Mouse (Mus musculus): ENCODE measurements at regions not wholly inside any gene's neighbourhood (a gene's known extent, or its start where the extent isn't known, plus 50 kb on each side); places are given as distances from the start of the nearest gene placed in this dataset.

DNA sequence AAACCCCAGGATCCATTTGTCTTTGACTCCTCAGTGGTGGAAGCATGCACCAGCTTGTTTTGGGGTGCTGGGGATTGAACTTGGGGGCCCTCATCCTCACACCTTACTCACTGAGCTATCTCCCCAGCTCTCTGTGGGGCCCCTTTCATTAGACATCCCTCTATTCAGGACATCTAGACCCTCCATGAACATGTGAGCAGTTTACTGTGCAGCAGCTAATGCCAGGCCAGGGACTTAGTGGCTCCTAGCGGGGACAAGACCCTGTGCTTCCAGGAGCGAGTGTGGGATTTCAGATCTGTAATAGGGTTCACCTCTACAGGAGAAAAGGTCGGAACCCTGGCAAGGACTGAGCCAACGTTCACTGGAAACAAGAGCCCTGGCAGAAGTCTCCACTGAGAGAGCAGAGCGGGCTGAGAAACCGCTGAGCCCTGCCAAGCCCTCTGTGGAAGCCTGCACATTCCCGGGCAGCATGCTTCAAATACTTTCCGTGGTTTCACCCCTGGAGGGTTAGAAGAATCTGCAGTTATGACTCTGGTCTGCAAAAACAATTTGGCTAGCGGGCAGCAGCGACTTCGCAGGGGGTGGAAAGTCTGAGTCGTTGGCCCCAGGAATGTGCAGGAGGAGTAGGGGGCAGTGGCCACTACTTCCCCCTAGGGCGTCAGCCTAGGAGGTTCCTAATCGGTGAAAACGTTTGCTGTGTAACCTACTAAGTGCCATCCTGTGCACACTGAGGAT is 125.6 kb downstream of the Smad6 start:
- DNase-seq (ENCODE audit: low read depth), result peak; percentile 94

DNA sequence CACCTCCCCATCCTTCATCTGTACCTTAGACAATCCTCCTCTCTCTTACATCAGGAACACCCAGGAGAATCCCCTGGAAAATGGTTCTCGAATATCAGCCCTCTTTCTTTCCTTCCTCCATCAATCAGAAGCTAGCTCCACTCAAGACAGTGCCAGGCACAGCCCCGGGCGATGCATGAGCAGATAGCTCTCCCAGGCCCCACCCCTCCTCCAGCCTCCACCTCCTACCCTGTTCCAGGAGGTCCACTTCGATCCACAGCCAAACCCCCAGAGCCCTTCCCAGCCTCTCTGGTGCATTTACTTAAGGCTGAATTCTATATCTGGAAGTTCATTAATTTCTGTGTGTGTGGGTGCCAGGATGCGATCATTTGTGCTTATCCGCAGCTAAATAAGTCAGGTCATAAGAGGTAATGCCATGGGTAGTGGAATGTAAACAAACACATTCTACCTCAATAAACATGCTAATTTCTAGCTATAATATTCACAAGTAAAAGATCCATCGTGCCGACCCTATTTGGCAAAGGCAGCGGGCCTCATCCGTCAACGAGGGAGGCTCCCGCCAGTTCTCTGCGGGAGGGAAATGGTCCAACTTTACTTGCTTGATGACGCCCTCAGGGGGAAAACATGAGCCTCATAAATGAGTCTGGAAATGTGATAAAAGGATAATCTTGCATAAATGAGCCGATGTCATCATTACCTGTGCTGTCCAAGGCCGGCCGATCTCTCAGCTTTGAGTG is 129.5 kb downstream of the Smad6 start:
- peak; percentile 32 for DNase-seq (ENCODE audit: low read depth)

DNA sequence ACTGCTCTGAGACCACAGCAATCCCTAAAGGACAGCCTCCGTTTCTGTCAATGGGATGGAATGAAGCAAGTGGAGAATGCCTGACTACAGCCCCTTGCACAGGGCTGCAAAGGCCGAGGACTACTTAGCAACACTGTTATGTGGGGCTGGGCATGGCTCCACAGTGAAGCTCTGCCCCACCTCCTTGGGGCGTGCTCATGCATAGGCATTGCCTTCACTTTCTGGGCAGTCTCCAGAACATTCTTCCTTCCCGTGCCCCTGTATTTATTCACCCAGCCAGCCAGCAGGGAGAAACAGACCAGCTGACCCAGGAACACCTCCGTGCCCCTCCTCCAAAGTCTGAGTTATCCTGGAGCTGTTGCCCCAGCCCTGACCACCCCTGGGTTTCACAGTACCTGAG is 131.1 kb downstream of the Smad6 start:
- peak; percentile 78 for DNase-seq (ENCODE audit: low read depth)

DNA sequence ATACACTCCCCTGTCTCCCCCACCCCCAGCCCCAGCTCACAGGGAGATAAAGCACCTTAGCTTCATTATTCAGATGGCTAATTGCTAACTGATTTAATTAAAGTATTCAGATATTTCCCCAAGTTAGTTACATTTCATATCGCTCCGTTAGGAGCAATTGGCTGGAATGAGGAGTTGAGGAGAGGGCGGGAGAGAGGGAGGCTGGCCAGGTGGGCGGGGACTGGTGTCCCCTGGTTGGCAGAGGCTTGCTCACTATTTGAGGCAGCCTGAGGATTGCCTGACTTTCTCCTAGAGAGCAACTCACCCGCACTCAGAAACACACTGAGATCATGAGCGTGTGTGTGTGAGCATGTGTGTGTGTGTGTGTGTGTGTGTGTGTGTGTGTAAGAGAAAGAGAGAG is 131.8 kb upstream of the Smad3 start:
- DNase-seq (ENCODE audit: low read depth), result no peak

DNA sequence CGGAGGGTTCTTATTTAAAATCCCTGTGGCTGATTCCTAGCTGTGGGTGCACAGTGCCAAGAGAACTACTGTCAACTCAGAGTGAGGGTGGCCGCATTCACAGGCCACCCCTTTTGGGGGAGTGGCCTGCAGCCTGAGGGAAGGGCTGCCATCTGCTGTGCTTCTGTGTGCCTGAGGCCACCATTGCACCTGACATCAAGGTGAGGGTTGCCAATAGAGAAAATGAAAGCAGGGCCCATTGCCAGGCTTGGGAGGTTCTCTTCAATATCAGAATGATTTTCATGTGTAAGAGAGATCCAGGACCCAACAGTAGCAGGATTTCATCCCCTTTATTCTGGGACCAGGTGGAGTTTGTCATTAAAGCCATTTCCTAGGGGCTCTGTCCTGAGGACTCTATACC is 127.2 kb upstream of the Smad3 start:
- DNase-seq (ENCODE audit: low read depth), result no peak

DNA sequence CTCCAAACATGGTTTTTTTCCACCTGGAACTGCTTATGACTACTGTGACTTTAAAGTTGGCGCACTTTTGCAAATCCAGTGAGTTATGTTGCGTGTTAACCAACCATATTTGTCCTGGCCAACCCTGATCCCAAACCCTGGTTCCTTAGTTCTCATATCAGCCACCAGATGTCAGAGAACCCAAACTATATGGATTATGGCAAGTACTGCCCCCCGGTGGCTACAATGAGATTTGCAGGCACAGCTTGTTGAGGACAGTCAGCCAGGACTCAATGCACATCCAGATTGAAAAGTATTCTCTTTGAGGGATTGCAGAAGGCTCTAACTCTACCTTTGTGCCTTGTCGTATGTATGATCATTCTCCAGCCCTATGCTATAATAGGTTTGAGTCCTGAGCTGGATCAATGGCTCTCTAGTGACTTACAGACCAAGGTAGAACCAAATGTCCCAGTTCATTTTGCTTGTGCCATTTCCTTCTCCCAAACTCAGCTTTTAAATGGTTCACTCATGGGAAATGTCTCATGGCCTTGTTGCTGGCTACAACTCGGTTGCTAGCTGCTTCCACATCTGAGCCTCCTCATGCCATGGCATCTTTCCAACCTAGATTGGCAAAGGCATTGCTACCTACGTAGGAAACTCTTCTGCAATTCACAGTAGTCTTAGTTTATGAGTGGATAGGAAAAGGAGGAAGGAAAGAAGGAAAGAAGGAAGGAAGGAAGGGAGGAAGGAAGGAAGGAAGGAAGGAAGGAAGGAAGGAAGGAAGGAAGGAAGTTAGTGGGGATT is 126.1 kb upstream of the Smad3 start:
- peak; percentile 60 for DNase-seq (ENCODE audit: low read depth)

DNA sequence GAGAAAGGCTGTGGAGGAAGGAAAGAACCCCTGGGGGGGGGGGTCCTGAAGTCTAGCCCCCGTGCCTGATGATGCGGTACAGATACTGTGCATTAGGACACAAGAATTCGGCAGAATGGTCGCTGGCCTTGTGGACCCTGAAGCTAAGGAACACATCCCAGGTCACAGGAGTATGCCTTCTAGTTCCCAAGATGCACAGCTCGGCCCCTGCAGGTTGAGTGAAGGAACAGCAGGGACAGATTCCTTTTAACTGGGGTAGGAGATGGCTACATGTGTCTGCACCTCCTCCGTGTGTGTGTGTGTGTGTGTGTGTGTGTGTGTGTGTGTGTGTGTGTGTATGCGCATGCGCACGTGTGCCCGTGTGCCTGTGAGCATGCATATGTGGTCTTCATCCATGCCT is 123.9 kb upstream of the Smad3 start:
- no peak for DNase-seq (ENCODE audit: low read depth)

DNA sequence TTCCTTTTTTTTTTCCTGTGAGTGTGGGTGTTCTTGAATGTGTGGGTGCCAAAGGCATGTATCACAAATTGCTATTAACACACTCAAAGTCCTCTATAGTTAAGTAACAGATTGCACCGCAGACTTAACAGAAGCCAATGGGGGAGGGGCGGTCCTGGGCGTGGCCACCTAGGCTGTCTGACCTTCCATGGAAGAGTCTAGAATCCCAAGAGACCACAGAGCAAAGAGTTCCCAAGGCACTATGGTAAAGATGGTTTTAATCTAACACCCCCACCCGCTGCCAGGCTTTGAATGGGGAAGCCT is 123.4 kb upstream of the Smad3 start:
- DNase-seq (ENCODE audit: low read depth), result no peak

DNA sequence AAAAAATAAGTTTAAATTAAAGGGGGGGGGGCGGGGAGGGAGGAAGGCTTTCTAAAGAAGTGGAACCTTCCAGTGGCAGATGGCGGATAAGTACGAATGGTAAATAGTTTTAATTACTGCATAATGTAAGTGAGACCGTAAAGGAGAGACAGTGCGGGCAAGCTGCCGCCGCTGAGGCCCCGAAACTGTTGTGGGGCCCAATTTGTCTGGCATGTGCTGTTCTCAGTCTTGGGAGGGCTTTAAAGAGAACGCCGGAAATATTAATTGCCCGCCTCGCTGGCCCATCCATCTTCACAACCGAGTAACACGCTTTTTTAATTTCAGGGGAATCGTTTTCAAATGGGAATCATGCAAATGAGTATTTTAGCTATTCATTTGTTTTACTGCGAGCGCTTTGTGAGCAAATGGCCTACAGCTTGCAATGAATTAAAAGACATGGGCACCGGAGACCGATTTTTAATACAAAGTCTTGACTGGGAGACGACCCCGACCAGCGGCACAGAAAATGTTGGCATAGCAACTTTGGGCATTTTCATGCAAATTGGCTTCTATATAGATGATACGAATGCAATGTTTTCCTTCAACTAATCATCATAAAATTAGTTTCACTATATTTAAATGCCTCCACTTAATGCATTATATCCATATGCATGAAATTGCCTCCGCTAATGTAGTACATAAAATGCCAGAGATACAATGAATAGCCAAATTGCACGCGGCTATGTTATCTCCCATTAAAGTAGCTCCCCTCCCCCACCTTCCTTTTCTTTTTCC is 122.9 kb upstream of the Smad3 start:
- DNase-seq (ENCODE audit: low read depth), result no peak

DNA sequence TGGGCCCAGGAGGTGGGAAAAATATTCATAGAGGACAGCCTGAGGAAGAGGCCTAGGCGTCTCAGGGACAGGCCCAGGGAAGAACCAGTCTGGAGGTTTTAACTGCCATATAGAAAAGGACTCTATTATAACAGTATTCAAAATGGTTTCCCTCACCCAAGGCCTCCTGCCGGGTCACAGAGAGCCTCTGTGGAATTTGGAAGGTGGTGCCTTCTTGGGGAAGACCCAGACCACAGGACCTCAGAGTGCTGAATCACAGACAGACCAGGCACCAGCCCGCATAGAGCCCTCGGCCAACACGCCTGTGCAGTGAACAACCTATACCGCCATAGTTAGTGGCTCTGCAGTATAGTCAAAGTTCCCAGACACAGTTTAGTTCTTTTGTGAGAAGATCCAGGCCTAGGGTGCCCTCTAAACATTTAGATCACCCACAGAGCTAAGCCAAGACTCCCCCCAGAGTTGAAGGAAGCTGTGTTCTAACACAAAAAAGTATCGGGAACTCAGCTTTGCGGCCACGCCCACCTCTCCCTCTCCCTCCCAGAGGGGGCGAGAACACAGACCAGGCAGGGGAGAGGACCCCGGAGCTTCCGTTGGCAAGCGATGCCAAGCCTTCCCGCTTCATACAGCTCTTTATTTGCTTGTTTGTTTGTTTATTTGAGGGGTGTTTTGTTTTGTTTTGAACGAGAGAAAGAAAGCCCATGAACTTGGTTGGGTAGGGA is 122.1 kb upstream of the Smad3 start:
- peak; percentile 25 for DNase-seq (ENCODE audit: low read depth)

DNA sequence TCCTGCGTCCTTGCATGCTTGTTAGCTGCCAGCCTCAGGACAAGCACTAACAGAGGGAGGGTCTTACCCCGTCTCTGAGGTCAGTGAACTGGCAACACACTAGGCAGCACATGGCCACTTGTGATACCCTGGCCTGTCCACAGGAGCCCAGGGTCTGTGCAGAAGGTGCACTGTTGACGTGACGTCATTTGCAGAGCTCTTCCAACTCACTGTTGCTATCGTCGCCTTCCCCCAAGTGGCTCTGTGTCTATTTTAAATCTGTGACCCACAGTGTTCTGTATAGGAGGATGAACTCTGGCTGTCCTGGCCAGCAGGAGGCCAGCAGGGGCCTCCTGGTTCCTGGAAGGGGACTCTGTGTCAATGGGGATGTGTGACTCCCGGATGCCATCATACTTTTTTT is 120.1 kb upstream of the Smad3 start:
- DNase-seq (ENCODE audit: low read depth), result no peak

DNA sequence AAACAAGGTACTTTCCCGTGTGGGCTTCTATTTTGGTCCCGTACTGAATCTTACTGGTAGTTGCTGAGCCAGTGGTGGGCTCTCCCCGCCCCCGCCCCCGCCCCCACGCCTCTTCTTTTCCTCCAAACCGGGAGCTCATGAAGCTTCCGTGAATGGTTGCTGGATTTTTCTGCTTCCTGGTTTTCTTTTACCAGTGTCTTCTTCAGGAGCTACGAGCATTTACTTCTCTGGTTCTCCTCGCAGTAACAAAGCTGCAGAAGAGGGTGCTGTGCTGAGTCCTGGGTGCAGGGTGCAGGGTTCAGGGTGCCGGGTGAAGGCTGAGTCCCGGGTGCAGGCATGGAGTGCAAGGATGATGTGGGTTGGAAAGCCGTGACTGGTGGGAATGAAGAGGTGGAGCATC is 119.1 kb upstream of the Smad3 start:
- no peak for DNase-seq (ENCODE audit: low read depth)

DNA sequence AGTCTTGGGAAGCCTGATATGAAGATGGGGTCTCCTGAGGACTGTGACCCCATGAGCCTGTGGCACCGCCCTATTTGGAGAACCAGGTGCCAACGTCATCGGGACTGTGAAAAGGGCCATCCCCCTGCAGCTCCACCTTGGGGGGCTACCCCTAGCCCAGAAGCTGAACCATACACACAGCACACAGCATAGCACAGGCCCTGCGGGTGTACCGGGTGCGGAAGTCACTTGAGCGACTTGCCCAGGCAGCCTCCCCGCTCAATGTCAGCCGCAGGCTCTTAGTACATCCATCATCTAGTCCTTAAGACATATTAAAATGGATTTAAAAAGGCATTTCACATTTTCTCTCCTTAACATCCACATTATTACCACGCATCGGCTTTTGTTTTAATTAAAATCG is 118.2 kb upstream of the Smad3 start:
- no peak for DNase-seq (ENCODE audit: low read depth)

DNA sequence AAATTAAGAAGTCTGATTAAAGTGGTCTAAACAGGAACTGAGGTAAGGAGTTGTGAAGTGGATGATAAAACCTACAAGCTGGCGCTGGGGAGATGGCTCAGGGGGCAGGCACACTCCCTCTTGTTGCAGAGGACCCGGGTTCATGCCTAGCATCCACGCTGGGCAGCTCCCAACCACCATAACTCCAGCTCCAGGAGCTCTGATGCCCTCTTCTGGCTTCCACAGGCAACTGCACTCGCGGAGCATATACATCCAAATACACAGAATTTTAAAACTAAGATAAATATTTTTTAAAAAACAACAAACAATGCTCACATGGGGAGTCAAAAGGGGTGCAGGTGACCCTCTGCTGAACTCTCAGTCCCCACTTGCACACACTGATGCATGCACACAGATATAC is 117.4 kb upstream of the Smad3 start:
- no peak for DNase-seq (ENCODE audit: low read depth)

DNA sequence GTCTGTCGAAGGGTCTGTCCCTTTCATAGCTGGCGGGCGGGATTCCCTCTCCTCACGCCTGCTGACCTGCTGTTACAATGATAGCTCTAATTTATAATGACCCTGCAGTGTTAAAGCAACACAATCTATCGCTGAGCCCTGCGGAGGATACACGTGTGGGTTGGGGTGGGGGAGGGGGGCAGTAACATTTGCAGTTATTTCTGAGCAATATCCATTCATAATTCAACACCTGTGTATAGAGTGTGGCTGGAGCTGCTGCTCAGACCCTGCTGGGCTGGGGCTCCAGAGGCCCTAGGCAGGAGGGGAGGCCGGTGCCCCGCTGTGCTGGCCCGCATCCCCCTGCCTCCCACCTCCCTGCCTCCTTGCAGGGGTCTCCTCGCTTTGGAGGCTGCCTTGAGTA is 106.6 kb upstream of the Smad3 start:
- no peak for DNase-seq (ENCODE audit: low read depth)

DNA sequence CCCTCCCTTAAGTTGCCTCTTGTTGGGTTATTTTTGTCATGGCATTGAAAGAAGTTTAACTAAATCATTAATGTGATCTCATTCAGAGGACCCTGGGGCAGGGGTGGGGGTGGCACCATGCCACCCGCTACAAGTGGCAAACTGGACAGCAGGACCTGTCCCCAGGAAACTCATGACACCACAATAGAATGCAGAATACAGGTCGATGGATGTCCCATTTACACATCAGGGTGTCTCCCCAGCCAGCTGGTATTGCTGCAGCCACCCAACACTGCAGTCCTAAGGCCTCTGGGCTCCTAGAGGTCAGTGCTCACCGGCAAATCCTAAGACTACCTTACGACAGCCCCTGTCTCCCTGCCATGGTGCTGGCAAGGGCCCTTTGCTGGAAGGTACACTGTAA is 105.5 kb upstream of the Smad3 start:
- no peak for DNase-seq (ENCODE audit: low read depth)

DNA sequence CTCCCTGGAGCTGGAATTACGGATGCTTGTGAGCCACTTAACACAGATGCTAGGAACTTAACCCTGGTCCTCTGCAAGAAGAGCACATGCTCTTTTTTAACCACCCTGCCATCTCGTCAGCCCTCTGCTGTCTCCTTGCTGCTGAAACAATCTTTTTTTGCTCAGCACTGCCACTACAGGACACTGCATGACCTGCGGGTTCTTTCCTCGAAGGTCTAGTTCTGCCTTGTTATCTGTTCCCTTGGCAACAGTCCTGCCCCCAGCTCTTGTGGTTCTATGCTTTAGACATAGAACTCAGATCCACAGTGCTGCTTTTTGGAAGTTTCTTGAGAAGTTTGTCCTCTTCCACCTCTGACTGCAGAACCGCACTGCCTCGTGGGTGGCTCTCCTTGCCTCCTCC is 104.6 kb upstream of the Smad3 start:
- peak; percentile 71 for DNase-seq (ENCODE audit: low read depth)

DNA sequence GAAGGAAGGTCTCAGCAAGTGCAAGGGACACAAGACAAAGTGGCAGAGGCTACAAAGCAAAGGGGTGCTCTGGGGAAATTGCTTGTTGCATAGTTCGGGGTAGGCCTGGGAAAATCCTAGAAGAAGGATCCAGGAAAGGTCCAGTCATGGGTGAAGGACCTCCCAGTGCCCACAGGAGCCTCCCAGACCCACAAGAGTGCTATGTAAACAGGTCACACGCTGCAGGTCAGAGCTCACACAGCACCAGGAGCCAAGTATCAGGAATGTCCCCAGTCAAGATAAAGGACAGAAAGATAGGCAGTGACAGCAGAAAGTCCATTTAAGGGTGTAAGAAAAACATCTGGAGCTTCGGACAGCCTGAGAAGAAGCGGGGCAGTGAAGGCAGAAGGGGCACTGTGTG is 103.6 kb upstream of the Smad3 start:
- no peak for DNase-seq (ENCODE audit: low read depth)

DNA sequence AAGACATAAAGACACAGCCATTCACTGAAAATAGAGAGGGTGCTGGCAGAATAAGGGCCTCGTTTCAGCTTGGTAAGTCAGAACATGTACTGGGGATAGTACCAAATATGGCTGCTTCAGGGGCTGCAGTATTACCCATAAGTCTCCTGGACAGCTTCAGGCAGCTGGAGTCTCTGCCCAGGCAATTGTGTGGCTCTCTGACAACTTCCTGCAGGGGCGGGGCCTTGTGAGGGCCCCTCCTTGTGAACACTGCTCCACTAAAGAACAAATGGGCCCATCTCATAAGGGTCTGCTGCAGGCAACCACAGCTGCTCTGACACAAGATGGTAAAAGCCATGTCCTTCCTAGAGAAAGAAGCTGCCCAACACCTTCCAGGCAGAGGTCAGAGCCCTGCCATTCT is 102.4 kb upstream of the Smad3 start:
- no peak for DNase-seq (ENCODE audit: low read depth)

DNA sequence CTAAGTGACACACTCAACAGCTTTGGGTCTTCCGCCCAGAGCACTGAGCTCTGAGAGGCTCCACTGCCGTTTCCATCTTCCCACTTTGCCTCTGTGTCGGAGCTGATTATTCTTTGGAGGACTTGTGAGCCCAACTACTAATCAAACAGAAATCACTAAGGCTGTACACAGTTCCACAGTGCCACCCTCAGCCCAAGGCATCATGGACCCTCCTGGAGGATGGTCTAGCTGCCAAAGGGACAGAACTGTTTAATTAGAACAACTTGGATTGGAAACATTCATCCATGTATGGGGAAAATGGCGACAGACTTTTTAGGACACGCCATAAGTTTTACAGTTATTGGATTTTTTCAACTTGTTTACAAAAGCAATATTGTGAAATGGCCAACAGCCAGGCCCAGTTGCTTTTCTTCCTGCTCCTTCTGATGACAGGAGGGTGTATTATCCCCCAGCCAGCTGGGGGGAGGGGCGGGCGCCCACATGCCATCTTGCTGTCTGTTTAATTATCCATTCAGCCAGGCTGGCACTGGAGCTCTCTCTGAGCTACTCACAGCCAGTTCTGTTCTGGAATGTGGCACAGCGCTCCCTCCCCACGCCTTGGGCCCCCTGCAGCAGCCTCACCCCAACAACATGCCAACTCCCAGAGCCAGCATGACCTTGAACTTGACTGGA is 98.4 kb upstream of the Smad3 start:
- DNase-seq (ENCODE audit: low read depth), result peak; percentile 70

DNA sequence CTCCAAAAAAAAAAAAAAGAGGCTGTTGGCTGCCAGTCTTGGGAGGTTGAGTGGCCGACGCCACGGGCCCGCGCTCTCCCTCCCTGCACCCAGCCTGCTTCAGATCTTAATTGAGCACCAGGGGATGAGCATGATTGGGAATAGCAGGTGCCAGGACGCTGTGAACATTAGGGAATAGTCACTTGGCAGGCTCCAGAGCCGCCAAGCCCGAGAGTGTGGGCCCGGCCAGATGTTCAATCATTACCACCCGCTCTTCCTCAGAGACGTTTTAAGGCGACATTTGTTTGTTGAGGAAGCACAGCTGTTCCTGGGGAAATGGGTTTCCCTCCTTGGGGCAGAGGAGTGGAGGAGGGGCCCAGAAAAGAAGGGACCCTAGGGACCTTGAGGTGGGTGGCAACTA is 94.0 kb upstream of the Smad3 start:
- DNase-seq (ENCODE audit: low read depth), result no peak
